Mouse (Mus musculus): ENCODE results near the gene Clic3.

DNA sequence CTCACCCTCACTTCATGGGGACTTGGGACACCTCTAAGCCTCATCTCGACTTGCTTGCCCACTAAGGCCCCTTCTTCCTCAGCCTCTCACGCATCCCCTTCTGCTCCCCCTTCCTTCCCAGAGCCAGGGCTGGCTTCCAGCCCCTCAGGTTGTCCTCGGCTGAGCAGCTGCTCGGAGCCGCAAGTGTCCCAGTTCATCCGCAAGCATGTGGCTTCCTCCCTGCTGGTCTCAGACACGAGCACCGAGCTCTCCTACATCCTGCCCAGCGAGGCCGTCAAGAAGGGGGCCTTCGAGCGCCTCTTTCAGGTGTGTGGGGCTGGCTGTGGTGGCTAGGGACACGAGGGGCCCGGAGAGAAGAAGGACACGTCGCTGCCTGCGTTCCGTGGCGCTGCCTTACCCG, 15.6 kb upstream of the Clic3 start:
- TF ChIP-seq CTCF (IDR thresholded peaks at IDR 0.05; ENCODE audit: low read depth) (no peak), EP300 (IDR thresholded peaks at IDR 0.05; ENCODE audit: low read depth) (no peak)
